Mouse (Mus musculus): ENCODE data around the gene Htr5a.

DNA sequence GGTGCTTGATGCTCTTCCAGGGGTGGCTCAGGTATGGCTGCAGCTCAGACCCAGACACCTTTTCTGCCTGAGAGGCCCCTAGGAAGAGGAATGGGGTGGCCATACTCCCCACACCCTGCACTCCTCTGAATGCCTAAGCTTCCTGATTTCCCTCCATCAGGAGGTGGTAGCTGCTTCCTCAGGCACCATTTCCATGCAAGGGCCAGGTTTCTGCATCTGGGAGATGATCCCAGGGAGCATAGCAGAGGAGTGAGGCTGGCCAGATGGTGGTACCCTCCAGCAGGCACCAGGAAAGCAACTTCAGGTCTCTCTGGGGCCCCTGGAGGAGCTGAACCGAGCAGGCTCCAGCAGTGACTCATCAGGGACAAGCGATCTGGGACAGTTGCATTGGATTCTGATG lies 13.8 kb downstream of the Htr5a start:
- TF ChIP-seq POLR2A (IDR thresholded peaks at IDR 0.05; ENCODE audit: insufficient read depth, low read length) (no peak), CTCF (IDR thresholded peaks at IDR 0.05; ENCODE audit: low read depth, low read length) (no peak)
